Mouse (Mus musculus): ENCODE results near the gene Tmem140. TPM values are rescaled to one million over a fixed set of nuclear protein-coding genes. Genes with fewer than 3 reads are reported as not detected.

The Tmem140 gene
- polyA plus RNA-seq, 1 experiment from 2014 or later = 17.0 TPM

DNA sequence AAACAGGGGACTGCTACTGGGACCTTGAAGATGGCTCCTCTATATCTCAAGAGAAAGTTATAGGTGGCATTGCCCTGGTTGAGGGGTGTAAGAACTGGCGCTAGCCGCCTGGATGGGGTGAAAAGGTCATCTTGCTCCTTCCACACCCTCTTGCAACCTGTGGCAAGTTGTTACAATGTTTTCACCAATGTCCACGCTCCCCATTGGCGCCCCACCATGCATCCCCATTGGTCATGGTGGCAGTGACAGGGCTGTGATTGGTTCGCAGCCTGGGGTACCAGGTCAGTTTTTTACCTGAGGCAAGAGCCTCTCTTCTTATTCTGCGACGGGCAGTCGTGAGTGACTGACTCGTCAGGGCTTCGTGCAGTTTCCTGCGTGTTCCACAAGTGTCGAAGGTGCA, 57.7 kb downstream of the Tmem140 start:
- DNase-seq = no peak

DNA sequence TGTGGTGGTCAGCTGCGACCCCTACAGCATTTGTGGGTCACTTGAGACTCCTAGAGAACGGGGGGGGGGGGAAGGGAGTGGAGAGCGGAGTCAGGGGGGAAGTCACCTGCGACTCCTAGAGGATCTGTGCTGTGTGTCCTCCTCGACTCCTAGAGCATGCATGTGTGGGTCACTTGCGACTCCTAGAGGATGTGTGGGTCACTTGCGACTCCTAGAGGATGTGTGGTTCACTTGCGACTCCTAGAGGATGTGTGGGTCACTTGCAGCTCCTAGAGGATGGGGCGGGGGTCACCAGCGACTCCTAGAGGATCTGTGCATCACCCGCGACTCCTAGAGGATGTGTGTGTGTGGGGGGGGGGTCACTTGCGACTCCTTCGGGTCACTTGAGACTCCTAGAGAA, 59.0 kb downstream of the Tmem140 start:
- no peaks in the 10 kb centered on the region for H3K27me3 ChIP-seq (ENCODE audit: insufficient read depth, low read length)
- H3K27ac ChIP-seq (ENCODE audit: low read depth) = no peak overlapping the region
- H3K4me1 ChIP-seq (ENCODE audit: insufficient read depth) = no peaks in the 10 kb centered on the region
- no peaks in the 10 kb centered on the region for H3K9me3 ChIP-seq (ENCODE audit: low read length)
- WGBS (ENCODE audit: insufficient replicate concordance) = 49% methylated on average over 14 of the region's 14 CpGs
- DNase-seq (peak; percentile 69), ATAC-seq (peak; percentile 73)
- no peak overlapping the region for H3K4me3 ChIP-seq (ENCODE audit: low read depth, low read length)
- H3K36me3 ChIP-seq (replicated peaks; ENCODE audit: insufficient read depth, low read length) = no peaks in the 10 kb centered on the region
- TF ChIP-seq EP300 (IDR thresholded peaks at IDR 0.05; ENCODE audit: low read depth) (no peak), CTCF (IDR thresholded peaks at IDR 0.05; ENCODE audit: low read depth) (peak; percentile 98)
- H3K4me2 ChIP-seq (ENCODE audit: low read depth, low read length) = no peak overlapping the region
- no peak overlapping the region for H3K9ac ChIP-seq (replicated peaks)

More for the DNA sequence above, 57.7 kb downstream of the Tmem140 start:
- Histone ChIP-seq H3K27ac (ENCODE audit: low read depth) (no peak overlapping the region), H3K4me1 (ENCODE audit: insufficient read depth) (no peaks in the 10 kb centered on the region), H3K9me3 (ENCODE audit: low read length) (no peaks in the 10 kb centered on the region), H3K4me2 (ENCODE audit: low read depth, low read length) (no peak overlapping the region), H3K27me3 (ENCODE audit: insufficient read depth, low read length) (no peaks in the 10 kb centered on the region), H3K9ac (replicated peaks) (no peak overlapping the region), H3K36me3 (replicated peaks; ENCODE audit: insufficient read depth, low read length) (no peaks in the 10 kb centered on the region), H3K4me3 (ENCODE audit: low read depth, low read length) (no peak overlapping the region)
- TF ChIP-seq EP300 (IDR thresholded peaks at IDR 0.05; ENCODE audit: low read depth) = no peak
- no peak for TF ChIP-seq CTCF (IDR thresholded peaks at IDR 0.05; ENCODE audit: low read depth)
- ATAC-seq = no peak
- 82% methylated on average over 12 of the region's 12 CpGs for WGBS (ENCODE audit: insufficient replicate concordance)

Other genes with a start within 250 kb of the Tmem140 start
- gene Agbl3, start 82.7 kb upstream of the Tmem140 start, polyA plus RNA-seq (2015; fragmentation: Nextera tagmentation; extraction: Ambion mirVana) = 5.3 and 6.1 TPM in 2 replicates
- gene Cyren, start 14.9 kb downstream of the Tmem140 start, polyA plus RNA-seq (2015; fragmentation: Nextera tagmentation; extraction: Ambion mirVana) = 4.5 and 4.9 TPM in 2 replicates
- gene Wdr91, start 47.7 kb downstream of the Tmem140 start, polyA plus RNA-seq (2015; fragmentation: Nextera tagmentation; extraction: Ambion mirVana) = 5.5 and 5.7 TPM in 2 replicates
- gene Stra8, start 57.0 kb downstream of the Tmem140 start, polyA plus RNA-seq (2015; fragmentation: Nextera tagmentation; extraction: Ambion mirVana) = not detected in 2 replicates
- gene Slc23a4, start 125.3 kb downstream of the Tmem140 start, polyA plus RNA-seq (2015; fragmentation: Nextera tagmentation; extraction: Ambion mirVana) = 0.12 TPM in 1 of 2 replicates, not detected in the other